In genomic region chr10:12911981-12912530, GRCm38 (mm10) we compare ENCODE assay signal across 9 mouse cellular contexts. TPM values are rescaled to one million over a fixed set of nuclear protein-coding genes. Genes with fewer than 3 reads are reported as not detected.
DNase-seq lines count a peak whose midpoint lies in the region; ATAC-seq and TF ChIP-seq lines count a peak whose summit lies in the region.
"Had no signal": no experiment of that assay in that cellular context is flagged by ENCODE, and none has a peak within 500 bp of the region (broad histone marks: within the 10 kb centered on the region; RNA-seq: fewer than 3 reads in every experiment).

No protein-coding gene starts in this region.

- no peaks in the 10 kb centered on the region for H3K27me3 ChIP-seq in heart, embryonic 10.5 days (ENCODE audit: insufficient read depth, poor library complexity, severe bottlenecking)
- no peaks in the 10 kb centered on the region for H3K27me3 ChIP-seq in stomach, embryonic 16.5 days (ENCODE audit: control insufficient read depth, insufficient read depth, low read length)
- H3K27me3 ChIP-seq: Patski had no signal

- intact Hi-C loops in gastrocnemius, adult 2 months (cut with DNase I) = no loop called here

- H3K9me3 ChIP-seq in heart, embryonic 10.5 days = no peaks in the 10 kb centered on the region
- no peaks in the 10 kb centered on the region for H3K9me3 ChIP-seq in stomach, embryonic 16.5 days (replicated peaks; ENCODE audit: control insufficient read depth, low read length)

- TF ChIP-seq CTCF in gastrocnemius, adult 2 months (IDR thresholded peaks at IDR 0.05) = no peak

- H3K36me3 ChIP-seq in heart, embryonic 10.5 days = no peaks in the 10 kb centered on the region
- H3K36me3 ChIP-seq in stomach, embryonic 16.5 days (ENCODE audit: control insufficient read depth, insufficient read depth, low read length) = no peaks in the 10 kb centered on the region

- peak overlapping the region; percentile 36; the same call in 1 of the 2 replicates for H3K27ac ChIP-seq in gastrocnemius, adult 2 months
- peak overlapping the region; percentile 82 for H3K27ac ChIP-seq in heart, embryonic 10.5 days
- peak overlapping the region; percentile 65 for H3K27ac ChIP-seq in stomach, embryonic 16.5 days (ENCODE audit: low read length)

- peak overlapping the region; percentile 44 for H3K9ac ChIP-seq in stomach, embryonic 16.5 days (ENCODE audit: low read length)

- peak; percentile 35 for DNase-seq in gastrocnemius, adult 2 months
- DNase-seq in gastrocnemius, postnatal 25 days = no peak
- DNase-seq in brain, adult 2 months (ENCODE audit: low read depth, low spot score) = peak; percentile 63
- peak; percentile 77 for DNase-seq in heart, embryonic 10.5 days (ENCODE audit: low spot score)
- peak; percentile 19 to 38 for DNase-seq in kidney, postnatal 36 days
- peak; percentile 14 for DNase-seq in lung, postnatal 25 days (ENCODE audit: low spot score)

- H3K4me3 ChIP-seq in gastrocnemius, adult 2 months = peak overlapping the region; percentile 61
- peak overlapping the region; percentile 36 for H3K4me3 ChIP-seq in heart, embryonic 10.5 days
- no peak overlapping the region for H3K4me3 ChIP-seq in stomach, embryonic 16.5 days (replicated peaks; ENCODE audit: low read length)

- peak overlapping the region; percentile 37 for H3K4me2 ChIP-seq in stomach, embryonic 16.5 days (ENCODE audit: low read depth, low read length)

- peaks cover 17% of the 10 kb centered on the region; the same call in 1 of the 2 replicates for H3K4me1 ChIP-seq in heart, embryonic 10.5 days
- 0 out of 2 replicates have a peak, but pooled peaks cover 2% of the 10 kb centered on the region for H3K4me1 ChIP-seq in stomach, embryonic 16.5 days (ENCODE audit: control insufficient read depth, insufficient read depth, low read length)

- 29% methylated on average over 11 of the region's 11 CpGs for WGBS in heart, embryonic 10.5 days
- WGBS in stomach, embryonic 16.5 days = 42% methylated on average over 11 of the region's 11 CpGs

- peak; percentile 37; the same call in 1 of the 2 replicates for ATAC-seq in stomach, embryonic 16.5 days (ENCODE audit: insufficient read depth, low FRiP score)
- no peak for ATAC-seq in inflammation-experienced regulatory T-cells, adult 6 months
- ATAC-seq: Patski had no signal

RNA-seq across cellular contexts. Expression of gene Utrn, which starts 42.9 kb away (rescaled TPM):
- 10 to 100 TPM; 20.1 to 28.1 TPM for total RNA-seq in gastrocnemius, adult 2 months (2021)
- 10 to 100 TPM; 29.6 to 39.0 TPM for total RNA-seq in gastrocnemius, postnatal 25 days (2021)
- polyA plus RNA-seq in heart, embryonic 10.5 days (2016; fragmentation: Nextera tagmentation; extraction: Ambion mirVana) = 65.2 and 68.5 TPM in 2 replicates
- polyA plus RNA-seq in stomach, embryonic 16.5 days (2015; fragmentation: Nextera tagmentation; extraction: Ambion mirVana) = 68.4 and 72.0 TPM in 2 replicates
- polyA plus RNA-seq in inflammation-experienced regulatory T-cells, adult 6 months (2017; shearing (Covaris generic)) = 100 to 1,000 TPM; 143 to 631 (median 388) TPM

RNA-seq across cellular contexts. Expression of gene Stx11, which starts 52.0 kb away (rescaled TPM):
- total RNA-seq in gastrocnemius, adult 2 months (2021) = under 1 TPM; 0.20 to 0.46 TPM
- total RNA-seq in gastrocnemius, postnatal 25 days (2021) = under 1 TPM; 0.24 to 0.28 TPM
- polyA plus RNA-seq in heart, embryonic 10.5 days (2016; fragmentation: Nextera tagmentation; extraction: Ambion mirVana) = 5.3 and 6.0 TPM in 2 replicates
- 7.0 and 9.3 TPM in 2 replicates for polyA plus RNA-seq in stomach, embryonic 16.5 days (2015; fragmentation: Nextera tagmentation; extraction: Ambion mirVana)
- 10 to 100 TPM; 19.2 to 28.4 (median 20.6) TPM for polyA plus RNA-seq in inflammation-experienced regulatory T-cells, adult 6 months (2017; shearing (Covaris generic))
